Mouse (Mus musculus): ENCODE measurements around the gene Apopt1. TPM values are rescaled to one million over a fixed set of nuclear protein-coding genes. Genes with fewer than 3 reads are reported as not detected.

Gene Apopt1
- polyA plus RNA-seq, 2 experiments: 13.4 to 20.0 TPM

DNA sequence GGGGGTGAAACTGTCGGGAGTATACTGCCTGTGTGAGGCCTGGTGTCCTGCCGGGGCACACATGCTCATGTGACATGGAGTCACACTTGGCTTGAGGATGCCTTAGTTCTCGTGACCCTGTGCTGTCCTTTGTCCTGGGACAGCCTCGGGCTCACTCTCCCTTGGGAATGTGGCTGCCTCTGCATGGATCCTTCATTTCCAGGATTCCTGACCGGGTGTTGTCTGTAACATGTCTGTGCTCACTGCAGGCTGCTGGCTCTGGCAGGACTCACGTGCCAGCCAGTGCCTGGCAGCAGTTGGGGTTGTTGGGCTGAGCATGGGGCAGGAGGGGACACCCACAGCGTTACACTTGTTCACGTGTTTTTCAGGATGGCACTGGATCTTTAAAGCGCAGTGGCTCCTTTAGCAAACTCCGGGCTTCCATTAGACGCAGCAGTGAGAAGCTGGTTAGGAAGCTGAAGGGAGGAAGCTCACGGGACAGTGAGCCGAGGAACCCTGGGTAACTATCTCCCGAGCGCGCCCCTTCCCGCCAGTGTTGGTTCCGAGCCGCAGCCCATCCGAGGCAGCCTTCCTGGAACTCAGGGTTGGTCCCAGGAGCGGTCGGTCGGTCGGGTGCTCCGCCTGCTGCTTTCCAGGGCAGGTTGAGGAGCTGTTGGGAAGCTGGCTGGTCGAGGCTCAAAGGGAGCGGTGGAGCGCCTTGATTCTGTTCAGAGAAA is 82.3 kb downstream of the Apopt1 start:
- Histone ChIP-seq H3K4me3 (ENCODE audit: insufficient read depth in 1 of 2, low read depth in 2 of 2, low read length in 2 of 2) (no peak overlapping the region), H3K9ac (replicated peaks) (no peak overlapping the region), H3K9me3 (ENCODE audit: control insufficient read depth, low read length) (no peaks in the 10 kb centered on the region), H3K4me2 (ENCODE audit: low read depth) (no peak overlapping the region), H3K27me3 (ENCODE audit: control insufficient read depth, insufficient read depth, low read length) (no peaks in the 10 kb centered on the region), H3K4me1 (replicated peaks; ENCODE audit: control insufficient read depth in 2 of 2, insufficient read depth in 2 of 2, low read length in 1 of 2) (peaks cover 2 to 3% of the 10 kb centered on the region in 2 experiments; a peak in 2 of 4 replicates), H3K36me3 (replicated peaks; ENCODE audit: control insufficient read depth, insufficient read depth, low read depth) (no peaks in the 10 kb centered on the region; the same call in none of the 2 replicates), H3K27ac (no peak overlapping the region)
- ATAC-seq (ENCODE audit: insufficient read depth) (no peak), DNase-seq (ENCODE audit: low read depth in 3 of 3, low spot score in 3 of 3) (no peak)
- WGBS (ENCODE audit: insufficient replicate concordance): 88% methylated on average over 28 of the region's 28 CpGs
- TF ChIP-seq CTCF (IDR thresholded peaks at IDR 0.05; ENCODE audit: low read depth) (no peak), EP300 (IDR thresholded peaks at IDR 0.05; ENCODE audit: low read depth) (no peak)

DNA sequence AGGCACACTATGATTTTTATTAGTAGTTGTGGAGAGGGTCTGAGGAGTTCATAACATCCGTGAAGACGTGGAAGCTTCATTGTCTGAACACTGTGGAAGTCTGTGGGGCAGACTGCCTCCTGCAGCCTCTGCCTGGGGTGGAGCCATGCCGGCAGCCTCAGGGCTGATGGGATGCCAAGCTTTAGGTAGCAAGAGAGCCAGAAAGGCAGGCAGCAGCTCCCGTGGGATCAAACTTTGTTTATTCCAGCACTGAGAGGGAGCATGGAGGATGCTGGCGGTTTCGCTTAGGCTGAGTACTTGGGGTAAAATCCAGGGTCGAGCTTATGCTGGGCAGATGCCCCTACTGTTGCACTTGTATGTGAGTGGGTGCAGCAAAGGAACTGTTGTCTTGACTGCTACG is 84.2 kb downstream of the Apopt1 start:
- WGBS (ENCODE audit: insufficient replicate concordance): 78% methylated on average over 8 of the region's 8 CpGs

DNA sequence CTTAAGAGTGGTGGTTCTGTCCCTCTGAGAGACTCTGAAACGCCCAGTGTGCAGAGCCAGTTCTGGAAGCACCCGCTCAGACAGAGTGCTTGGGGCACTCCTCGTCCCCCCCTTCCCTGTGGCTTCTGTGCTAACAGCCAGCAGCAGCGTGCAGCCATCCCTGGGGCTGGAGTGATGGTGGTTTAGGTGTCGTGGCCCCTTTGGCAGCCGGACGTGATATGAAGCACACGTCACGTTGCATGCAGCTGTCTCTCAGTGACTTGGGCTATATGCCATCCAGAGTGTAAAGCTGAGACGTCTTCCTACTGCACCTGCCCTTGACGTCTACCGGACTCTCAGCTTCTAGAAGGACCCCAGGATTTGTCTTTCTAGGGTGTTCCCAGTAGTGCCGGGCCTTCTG is 85.4 kb downstream of the Apopt1 start:
- Histone ChIP-seq H3K4me3 (ENCODE audit: insufficient read depth in 1 of 2, low read depth in 2 of 2, low read length in 2 of 2) (no peak overlapping the region), H3K9ac (replicated peaks) (no peak overlapping the region), H3K9me3 (ENCODE audit: control insufficient read depth, low read length) (no peaks in the 10 kb centered on the region), H3K27ac (no peak overlapping the region), H3K4me2 (ENCODE audit: low read depth) (no peak overlapping the region), H3K36me3 (replicated peaks; ENCODE audit: control insufficient read depth, insufficient read depth, low read depth) (peaks cover 5% of the 10 kb centered on the region), H3K4me1 (replicated peaks; ENCODE audit: control insufficient read depth in 2 of 2, insufficient read depth in 2 of 2, low read length in 1 of 2) (peaks cover 2 to 3% of the 10 kb centered on the region in 2 experiments; a peak in 2 of 4 replicates), H3K27me3 (ENCODE audit: control insufficient read depth, insufficient read depth, low read length) (no peaks in the 10 kb centered on the region)
- TF ChIP-seq CTCF (IDR thresholded peaks at IDR 0.05; ENCODE audit: low read depth) (no peak), EP300 (IDR thresholded peaks at IDR 0.05; ENCODE audit: low read depth) (no peak)
- no peak for ATAC-seq (ENCODE audit: insufficient read depth)
- DNase-seq (ENCODE audit: low read depth in 3 of 3, low spot score in 3 of 3): no peak
- WGBS (ENCODE audit: insufficient replicate concordance): 88% methylated on average over 13 of the region's 13 CpGs

More for the DNA sequence above, 84.2 kb downstream of the Apopt1 start:
- DNase-seq (ENCODE audit: low read depth in 3 of 3, low spot score in 3 of 3): no peak
- Histone ChIP-seq H3K9ac (replicated peaks) (no peak overlapping the region), H3K27ac (no peak overlapping the region), H3K4me1 (replicated peaks; ENCODE audit: control insufficient read depth in 2 of 2, insufficient read depth in 2 of 2, low read length in 1 of 2) (peaks cover 2 to 3% of the 10 kb centered on the region in 2 experiments; a peak in 2 of 4 replicates), H3K9me3 (ENCODE audit: control insufficient read depth, low read length) (no peaks in the 10 kb centered on the region), H3K36me3 (replicated peaks; ENCODE audit: control insufficient read depth, insufficient read depth, low read depth) (peaks cover 5% of the 10 kb centered on the region), H3K4me3 (ENCODE audit: insufficient read depth in 1 of 2, low read depth in 2 of 2, low read length in 2 of 2) (no peak overlapping the region), H3K27me3 (ENCODE audit: control insufficient read depth, insufficient read depth, low read length) (no peaks in the 10 kb centered on the region), H3K4me2 (ENCODE audit: low read depth) (no peak overlapping the region)
- no peak for ATAC-seq (ENCODE audit: insufficient read depth)
- no peak for TF ChIP-seq EP300 (IDR thresholded peaks at IDR 0.05; ENCODE audit: low read depth)
- no peak for TF ChIP-seq CTCF (IDR thresholded peaks at IDR 0.05; ENCODE audit: low read depth)

DNA sequence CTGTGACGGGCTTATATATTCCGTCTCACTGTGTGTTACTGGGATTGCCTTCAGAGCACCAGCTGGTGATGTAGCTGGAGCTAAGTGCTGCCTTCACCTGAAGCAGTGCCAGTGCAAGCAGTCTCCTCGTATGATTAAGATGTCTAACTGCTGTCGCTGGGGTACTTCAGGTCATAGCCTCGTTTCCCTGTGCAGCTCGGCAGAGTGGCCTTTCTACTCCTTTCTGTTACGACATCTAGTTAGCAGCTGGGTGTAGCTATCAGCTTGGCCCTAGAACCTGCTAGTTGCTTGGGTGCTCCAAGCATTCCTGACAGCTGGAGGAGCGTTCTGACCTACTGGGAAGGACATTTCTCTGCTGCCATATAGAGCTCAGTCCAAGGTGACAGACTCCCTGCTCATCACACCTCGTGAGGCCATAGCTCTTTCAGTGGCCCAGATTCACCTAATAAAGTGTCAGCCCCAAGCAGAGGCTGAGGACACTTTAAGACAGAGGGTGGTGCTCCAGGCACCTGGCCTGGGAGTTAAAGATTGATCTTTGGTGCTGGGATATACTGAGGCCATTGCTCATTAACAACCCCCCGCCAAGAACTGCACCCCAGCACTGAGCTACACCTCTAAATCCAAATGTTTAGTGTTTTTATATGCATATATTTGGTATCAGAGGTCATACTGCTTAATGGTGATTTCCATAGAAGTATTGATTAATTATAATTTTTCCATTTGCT is 87.6 kb downstream of the Apopt1 start:
- H3K27ac ChIP-seq: no peak overlapping the region
- ATAC-seq (ENCODE audit: insufficient read depth) (no peak), DNase-seq (ENCODE audit: low read depth in 3 of 3, low spot score in 3 of 3) (no peak)
- no peak overlapping the region for H3K4me2 ChIP-seq (ENCODE audit: low read depth)
- no peak overlapping the region for H3K4me3 ChIP-seq (ENCODE audit: insufficient read depth in 1 of 2, low read depth in 2 of 2, low read length in 2 of 2)
- peaks cover 16% of the 10 kb centered on the region for H3K36me3 ChIP-seq (replicated peaks; ENCODE audit: control insufficient read depth, insufficient read depth, low read depth)
- no peak overlapping the region for H3K9ac ChIP-seq (replicated peaks)
- 74% methylated on average over 10 of the region's 10 CpGs for WGBS (ENCODE audit: insufficient replicate concordance)
- H3K9me3 ChIP-seq (ENCODE audit: control insufficient read depth, low read length): no peaks in the 10 kb centered on the region
- H3K4me1 ChIP-seq (replicated peaks; ENCODE audit: control insufficient read depth in 2 of 2, insufficient read depth in 2 of 2, low read length in 1 of 2): no peaks in the 10 kb centered on the region
- TF ChIP-seq EP300 (IDR thresholded peaks at IDR 0.05; ENCODE audit: low read depth): no peak
- no peak for TF ChIP-seq CTCF (IDR thresholded peaks at IDR 0.05; ENCODE audit: low read depth)
- no peaks in the 10 kb centered on the region for H3K27me3 ChIP-seq (ENCODE audit: control insufficient read depth, insufficient read depth, low read length)

DNA sequence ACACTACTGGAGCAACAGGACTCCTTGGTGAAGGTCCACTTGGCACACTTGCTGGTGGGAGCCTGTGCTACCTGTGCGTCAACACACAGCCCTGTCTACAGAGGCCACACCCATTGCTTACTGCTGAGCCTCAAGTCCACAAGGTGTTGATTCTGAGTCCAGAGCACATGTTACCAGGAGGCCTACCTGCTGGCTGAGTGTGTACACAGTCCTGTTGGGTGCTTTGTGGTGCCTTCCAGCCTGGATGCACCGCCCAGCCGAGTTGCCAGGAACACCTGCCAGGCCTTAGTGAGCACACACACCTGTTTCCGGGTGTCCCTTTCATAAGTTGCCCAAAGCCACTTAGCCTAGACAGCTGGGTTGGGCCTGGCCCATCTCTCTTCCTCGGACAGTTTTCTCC is 90.5 kb downstream of the Apopt1 start:
- no peaks in the 10 kb centered on the region for H3K4me1 ChIP-seq (replicated peaks; ENCODE audit: control insufficient read depth in 2 of 2, insufficient read depth in 2 of 2, low read length in 1 of 2)
- WGBS (ENCODE audit: insufficient replicate concordance): 77% methylated on average over 5 of the region's 5 CpGs
- ATAC-seq (ENCODE audit: insufficient read depth) (no peak), DNase-seq (ENCODE audit: low read depth in 3 of 3, low spot score in 3 of 3) (no peak)
- no peaks in the 10 kb centered on the region for H3K9me3 ChIP-seq (ENCODE audit: control insufficient read depth, low read length)
- no peak overlapping the region for H3K4me2 ChIP-seq (ENCODE audit: low read depth)
- H3K27me3 ChIP-seq (ENCODE audit: control insufficient read depth, insufficient read depth, low read length): no peaks in the 10 kb centered on the region
- H3K36me3 ChIP-seq (replicated peaks; ENCODE audit: control insufficient read depth, insufficient read depth, low read depth): peaks cover 27% of the 10 kb centered on the region
- H3K27ac ChIP-seq: no peak overlapping the region
- H3K9ac ChIP-seq (replicated peaks): no peak overlapping the region
- TF ChIP-seq EP300 (IDR thresholded peaks at IDR 0.05; ENCODE audit: low read depth) (no peak), CTCF (IDR thresholded peaks at IDR 0.05; ENCODE audit: low read depth) (no peak)
- no peak overlapping the region for H3K4me3 ChIP-seq (ENCODE audit: insufficient read depth in 1 of 2, low read depth in 2 of 2, low read length in 2 of 2)

Other genes with a start within 250 kb of the Apopt1 start
- gene Gm266, start 227.4 kb upstream of the Apopt1 start, polyA plus RNA-seq (2012; rRNA removed): 0.61 and 0.91 TPM in 2 replicates
- 0.42 and 0.53 TPM in 2 replicates for gene Gm266, start 227.4 kb upstream of the Apopt1 start, polyA plus RNA-seq (2014; fragmentation: Nextera tagmentation; extraction: Ambion mirVana)
- gene Eif5, start 175.2 kb upstream of the Apopt1 start, polyA plus RNA-seq (2012; rRNA removed): 64.1 and 112 TPM in 2 replicates
- 411 and 432 TPM in 2 replicates for gene Eif5, start 175.2 kb upstream of the Apopt1 start, polyA plus RNA-seq (2014; fragmentation: Nextera tagmentation; extraction: Ambion mirVana)
- gene Mark3, start 138.7 kb upstream of the Apopt1 start, polyA plus RNA-seq (2012; rRNA removed): 14.6 and 24.6 TPM in 2 replicates
- gene Mark3, start 138.7 kb upstream of the Apopt1 start, polyA plus RNA-seq (2014; fragmentation: Nextera tagmentation; extraction: Ambion mirVana): 18.0 and 19.5 TPM in 2 replicates
- 26.5 and 31.4 TPM in 2 replicates for gene Ckb, start 40.9 kb upstream of the Apopt1 start, polyA plus RNA-seq (2012; rRNA removed)
- 26.1 and 28.0 TPM in 2 replicates for gene Ckb, start 40.9 kb upstream of the Apopt1 start, polyA plus RNA-seq (2014; fragmentation: Nextera tagmentation; extraction: Ambion mirVana)
- 19.3 and 32.7 TPM in 2 replicates for gene Trmt61a, start 35.2 kb upstream of the Apopt1 start, polyA plus RNA-seq (2012; rRNA removed)
- gene Trmt61a, start 35.2 kb upstream of the Apopt1 start, polyA plus RNA-seq (2014; fragmentation: Nextera tagmentation; extraction: Ambion mirVana): 3.3 and 4.4 TPM in 2 replicates
- 5.5 and 9.8 TPM in 2 replicates for gene Bag5, start within 50 bp of the Apopt1 start, polyA plus RNA-seq (2012; rRNA removed)
- 15.2 and 15.5 TPM in 2 replicates for gene Bag5, start within 50 bp of the Apopt1 start, polyA plus RNA-seq (2014; fragmentation: Nextera tagmentation; extraction: Ambion mirVana)
- 11.3 and 16.3 TPM in 2 replicates for gene Klc1, start 45.6 kb downstream of the Apopt1 start, polyA plus RNA-seq (2012; rRNA removed)
- 14.3 and 17.2 TPM in 2 replicates for gene Klc1, start 45.6 kb downstream of the Apopt1 start, polyA plus RNA-seq (2014; fragmentation: Nextera tagmentation; extraction: Ambion mirVana)
- gene Xrcc3, start 100.6 kb downstream of the Apopt1 start, polyA plus RNA-seq (2012; rRNA removed): 11.7 and 15.5 TPM in 2 replicates
- gene Xrcc3, start 100.6 kb downstream of the Apopt1 start, polyA plus RNA-seq (2014; fragmentation: Nextera tagmentation; extraction: Ambion mirVana): 6.6 and 7.5 TPM in 2 replicates
- gene Zfyve21, start 100.9 kb downstream of the Apopt1 start, polyA plus RNA-seq (2012; rRNA removed): 35.3 and 38.4 TPM in 2 replicates
- gene Zfyve21, start 100.9 kb downstream of the Apopt1 start, polyA plus RNA-seq (2014; fragmentation: Nextera tagmentation; extraction: Ambion mirVana): 52.0 and 54.5 TPM in 2 replicates
- 2.5 and 2.8 TPM in 2 replicates for gene Ppp1r13b, start 194.8 kb downstream of the Apopt1 start, polyA plus RNA-seq (2012; rRNA removed)
- 2.9 and 3.6 TPM in 2 replicates for gene Ppp1r13b, start 194.8 kb downstream of the Apopt1 start, polyA plus RNA-seq (2014; fragmentation: Nextera tagmentation; extraction: Ambion mirVana)